Mouse (Mus musculus): ENCODE results near the gene Ern2. TPM values are rescaled to one million over a fixed set of nuclear protein-coding genes. Genes with fewer than 3 reads are reported as not detected.
A peak's percentile ranks its signal among the peaks of the same experiment; 100 is the strongest.

Gene Ern2
- polyA plus RNA-seq, 1 experiment from 2014 or later: 1.7 TPM

GRCm38 (mm10) chr7:122206121-122206520, 20.1 kb upstream of the Ern2 start:
- ATAC-seq (replicated peaks; ENCODE audit: low FRiP score, low TSS enrichment, low read depth) (no peak), DNase-seq (ENCODE audit: low spot score) (no peak)
- H3K27ac ChIP-seq (ENCODE audit: low read depth): no peak overlapping the region
- 80% methylated on average over 2 of the region's 2 CpGs for WGBS
- no peaks in the 10 kb centered on the region for H3K36me3 ChIP-seq (ENCODE audit: control insufficient read depth, insufficient read depth, low read length)
- H3K4me1 ChIP-seq (replicated peaks; ENCODE audit: control insufficient read depth, insufficient read depth, low read length): no peaks in the 10 kb centered on the region
- H3K9ac ChIP-seq (ENCODE audit: low read length): no peak overlapping the region
- H3K4me2 ChIP-seq (ENCODE audit: low read length): no peak overlapping the region
- H3K4me3 ChIP-seq (ENCODE audit: low read depth, low read length): no peak overlapping the region
- H3K27me3 ChIP-seq (replicated peaks; ENCODE audit: control insufficient read depth, insufficient read depth, low read length): no peaks in the 10 kb centered on the region; the same call in 1 of the 2 replicates
- no peaks in the 10 kb centered on the region for H3K9me3 ChIP-seq (ENCODE audit: control insufficient read depth, low read length)

GRCm38 (mm10) chr7:122203936-122204335, 17.9 kb upstream of the Ern2 start:
- ATAC-seq (replicated peaks; ENCODE audit: low FRiP score, low TSS enrichment, low read depth): 0 out of 2 replicates have a peak, but pooled peaks have one; percentile 62
- no peaks in the 10 kb centered on the region for H3K36me3 ChIP-seq (ENCODE audit: control insufficient read depth, insufficient read depth, low read length)
- no peak overlapping the region for H3K4me3 ChIP-seq (ENCODE audit: low read depth, low read length)
- no peak overlapping the region for H3K4me2 ChIP-seq (ENCODE audit: low read length)
- no peak overlapping the region for H3K27ac ChIP-seq (ENCODE audit: low read depth)
- WGBS: 25% methylated on average over 2 of the region's 2 CpGs
- no peaks in the 10 kb centered on the region; the same call in 1 of the 2 replicates for H3K27me3 ChIP-seq (replicated peaks; ENCODE audit: control insufficient read depth, insufficient read depth, low read length)
- H3K4me1 ChIP-seq (replicated peaks; ENCODE audit: control insufficient read depth, insufficient read depth, low read length): no peaks in the 10 kb centered on the region
- H3K9me3 ChIP-seq (ENCODE audit: control insufficient read depth, low read length): no peaks in the 10 kb centered on the region
- DNase-seq (ENCODE audit: low spot score): no peak
- no peak overlapping the region for H3K9ac ChIP-seq (ENCODE audit: low read length)

- ATAC-seq (replicated peaks; ENCODE audit: low FRiP score, low TSS enrichment, low read depth) (0 out of 2 replicates have a peak, but pooled peaks have one; percentile 24), DNase-seq (ENCODE audit: low spot score) (no peak)
- Histone ChIP-seq H3K9ac (ENCODE audit: low read length) (no peak overlapping the region), H3K36me3 (ENCODE audit: control insufficient read depth, insufficient read depth, low read length) (no peaks in the 10 kb centered on the region), H3K4me3 (ENCODE audit: low read depth, low read length) (no peak overlapping the region), H3K4me1 (replicated peaks; ENCODE audit: control insufficient read depth, insufficient read depth, low read length) (no peaks in the 10 kb centered on the region), H3K9me3 (ENCODE audit: control insufficient read depth, low read length) (0 out of 2 replicates have a peak, but pooled peaks cover 3% of the 10 kb centered on the region), H3K4me2 (ENCODE audit: low read length) (no peak overlapping the region), H3K27ac (ENCODE audit: low read depth) (no peak overlapping the region), H3K27me3 (replicated peaks; ENCODE audit: control insufficient read depth, insufficient read depth, low read length) (no peaks in the 10 kb centered on the region)
- 25% methylated on average over 5 of the region's 5 CpGs for WGBS
These were observed 13.3 kb upstream of the Ern2 start for GRCm38 (mm10) chr7:122199296-122199695.

- H3K4me3 ChIP-seq (ENCODE audit: low read depth, low read length): no peak overlapping the region
- 0 out of 2 replicates have a peak, but pooled peaks cover 5% of the 10 kb centered on the region for H3K9me3 ChIP-seq (ENCODE audit: control insufficient read depth, low read length)
- H3K27ac ChIP-seq (ENCODE audit: low read depth): no peak overlapping the region
- no peak overlapping the region for H3K4me2 ChIP-seq (ENCODE audit: low read length)
- ATAC-seq (replicated peaks; ENCODE audit: low FRiP score, low TSS enrichment, low read depth): no peak
- no peaks in the 10 kb centered on the region for H3K4me1 ChIP-seq (replicated peaks; ENCODE audit: control insufficient read depth, insufficient read depth, low read length)
- no peaks in the 10 kb centered on the region for H3K27me3 ChIP-seq (replicated peaks; ENCODE audit: control insufficient read depth, insufficient read depth, low read length)
- WGBS: 31% methylated on average over 4 of the region's 4 CpGs
- H3K9ac ChIP-seq (ENCODE audit: low read length): no peak overlapping the region
- H3K36me3 ChIP-seq (ENCODE audit: control insufficient read depth, insufficient read depth, low read length): no peaks in the 10 kb centered on the region
- DNase-seq (ENCODE audit: low spot score): peak; percentile 68
These were observed 11.3 kb upstream of the Ern2 start for GRCm38 (mm10) chr7:122197306-122197705.

- Histone ChIP-seq H3K27ac (ENCODE audit: low read depth) (no peak overlapping the region), H3K36me3 (ENCODE audit: control insufficient read depth, insufficient read depth, low read length) (no peaks in the 10 kb centered on the region), H3K9ac (ENCODE audit: low read length) (no peak overlapping the region), H3K4me2 (ENCODE audit: low read length) (no peak overlapping the region), H3K27me3 (replicated peaks; ENCODE audit: control insufficient read depth, insufficient read depth, low read length) (no peaks in the 10 kb centered on the region), H3K4me3 (ENCODE audit: low read depth, low read length) (no peak overlapping the region), H3K4me1 (replicated peaks; ENCODE audit: control insufficient read depth, insufficient read depth, low read length) (no peaks in the 10 kb centered on the region), H3K9me3 (ENCODE audit: control insufficient read depth, low read length) (0 out of 2 replicates have a peak, but pooled peaks cover 5% of the 10 kb centered on the region)
- ATAC-seq (replicated peaks; ENCODE audit: low FRiP score, low TSS enrichment, low read depth) (no peak), DNase-seq (ENCODE audit: low spot score) (no peak)
- 79% methylated on average over 9 of the region's 9 CpGs for WGBS
These were observed 10.8 kb upstream of the Ern2 start for GRCm38 (mm10) chr7:122196771-122197170.

- ATAC-seq (replicated peaks; ENCODE audit: low FRiP score, low TSS enrichment, low read depth): no peak
These were observed 7.9 kb upstream of the Ern2 start for GRCm38 (mm10) chr7:122193919-122194318.

GRCm38 (mm10) chr7:122191097-122191496, 5.1 kb upstream of the Ern2 start:
- no peak for DNase-seq (ENCODE audit: low spot score)
- no peaks in the 10 kb centered on the region for H3K27me3 ChIP-seq (replicated peaks; ENCODE audit: control insufficient read depth, insufficient read depth, low read length)
- no peaks in the 10 kb centered on the region for H3K36me3 ChIP-seq (ENCODE audit: control insufficient read depth, insufficient read depth, low read length)
- no peaks in the 10 kb centered on the region for H3K4me1 ChIP-seq (replicated peaks; ENCODE audit: control insufficient read depth, insufficient read depth, low read length)
- no peak overlapping the region for H3K4me3 ChIP-seq (ENCODE audit: low read depth, low read length)
- H3K9me3 ChIP-seq (ENCODE audit: control insufficient read depth, low read length): 0 out of 2 replicates have a peak, but pooled peaks cover 5% of the 10 kb centered on the region
- ATAC-seq (replicated peaks; ENCODE audit: low FRiP score, low TSS enrichment, low read depth): no peak
- H3K27ac ChIP-seq (ENCODE audit: low read depth): no peak overlapping the region
- no peak overlapping the region for H3K4me2 ChIP-seq (ENCODE audit: low read length)
- H3K9ac ChIP-seq (ENCODE audit: low read length): no peak overlapping the region
- 61% methylated on average over 10 of the region's 10 CpGs for WGBS

More at GRCm38 (mm10) chr7:122193919-122194318, 7.9 kb upstream of the Ern2 start:
- Histone ChIP-seq H3K9ac (ENCODE audit: low read length) (no peak overlapping the region), H3K4me3 (ENCODE audit: low read depth, low read length) (no peak overlapping the region), H3K4me2 (ENCODE audit: low read length) (no peak overlapping the region), H3K9me3 (ENCODE audit: control insufficient read depth, low read length) (0 out of 2 replicates have a peak, but pooled peaks cover 5% of the 10 kb centered on the region), H3K27me3 (replicated peaks; ENCODE audit: control insufficient read depth, insufficient read depth, low read length) (no peaks in the 10 kb centered on the region), H3K36me3 (ENCODE audit: control insufficient read depth, insufficient read depth, low read length) (no peaks in the 10 kb centered on the region), H3K27ac (ENCODE audit: low read depth) (no peak overlapping the region), H3K4me1 (replicated peaks; ENCODE audit: control insufficient read depth, insufficient read depth, low read length) (no peaks in the 10 kb centered on the region)
- DNase-seq (ENCODE audit: low spot score): no peak

- no peak overlapping the region for H3K4me2 ChIP-seq (ENCODE audit: low read length)
- H3K9ac ChIP-seq (ENCODE audit: low read length): no peak overlapping the region
- H3K27me3 ChIP-seq (replicated peaks; ENCODE audit: control insufficient read depth, insufficient read depth, low read length): no peaks in the 10 kb centered on the region
- no peaks in the 10 kb centered on the region for H3K4me1 ChIP-seq (replicated peaks; ENCODE audit: control insufficient read depth, insufficient read depth, low read length)
- DNase-seq (ENCODE audit: low spot score) (peak; percentile 90), ATAC-seq (replicated peaks; ENCODE audit: low FRiP score, low TSS enrichment, low read depth) (no peak)
- H3K27ac ChIP-seq (ENCODE audit: low read depth): no peak overlapping the region
- H3K9me3 ChIP-seq (ENCODE audit: control insufficient read depth, low read length): 0 out of 2 replicates have a peak, but pooled peaks cover 2% of the 10 kb centered on the region
- WGBS: 27% methylated on average over 7 of the region's 7 CpGs
- no peaks in the 10 kb centered on the region for H3K36me3 ChIP-seq (ENCODE audit: control insufficient read depth, insufficient read depth, low read length)
- no peak overlapping the region for H3K4me3 ChIP-seq (ENCODE audit: low read depth, low read length)
These were observed 3.5 kb upstream of the Ern2 start for GRCm38 (mm10) chr7:122189484-122189883.

GRCm38 (mm10) chr7:122184569-122184968, 1.4 kb downstream of the Ern2 start:
- Histone ChIP-seq H3K36me3 (ENCODE audit: control insufficient read depth, insufficient read depth, low read length) (no peaks in the 10 kb centered on the region), H3K27me3 (replicated peaks; ENCODE audit: control insufficient read depth, insufficient read depth, low read length) (no peaks in the 10 kb centered on the region), H3K4me3 (ENCODE audit: low read depth, low read length) (no peak overlapping the region), H3K27ac (ENCODE audit: low read depth) (no peak overlapping the region), H3K4me1 (replicated peaks; ENCODE audit: control insufficient read depth, insufficient read depth, low read length) (no peaks in the 10 kb centered on the region), H3K4me2 (ENCODE audit: low read length) (no peak overlapping the region), H3K9me3 (ENCODE audit: control insufficient read depth, low read length) (no peaks in the 10 kb centered on the region), H3K9ac (ENCODE audit: low read length) (no peak overlapping the region)
- 61% methylated on average over 5 of the region's 5 CpGs for WGBS
- DNase-seq (ENCODE audit: low spot score): no peak
- no peak for ATAC-seq (replicated peaks; ENCODE audit: low FRiP score, low TSS enrichment, low read depth)
